Mouse (Mus musculus): ENCODE data around the gene Tanc1.

GRCm38 (mm10) chr2:59870526-59870925 lies 258.7 kb downstream of the Tanc1 start:
- TF ChIP-seq EP300 (IDR thresholded peaks at IDR 0.05; ENCODE audit: low read depth), result no peak
- TF ChIP-seq CTCF (IDR thresholded peaks at IDR 0.05; ENCODE audit: low read depth), result no peak
